In the genomic region with DNA sequence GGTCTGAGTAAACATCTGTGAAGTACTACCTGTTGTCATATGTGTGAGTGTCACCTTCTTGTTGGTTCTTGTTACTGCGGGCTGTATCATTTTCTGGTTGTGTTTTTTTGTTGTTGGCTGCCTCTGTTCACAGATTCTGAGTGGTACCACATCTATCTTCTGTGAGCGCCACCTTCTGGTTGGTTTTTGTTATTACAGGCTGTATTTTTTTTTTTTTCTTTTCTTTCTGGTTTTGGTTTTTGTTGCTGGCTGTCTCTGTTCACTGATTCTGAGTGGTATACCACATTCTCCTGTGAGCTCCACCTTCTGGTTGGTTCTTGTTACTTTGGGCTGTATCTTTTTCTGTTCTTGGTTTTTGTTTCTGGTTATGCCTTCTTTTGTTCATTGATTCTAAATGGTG, we compare ENCODE assay signal across 12 mouse cellular contexts. TPM values are rescaled to one million over a fixed set of nuclear protein-coding genes. Genes with fewer than 3 reads are reported as not detected.
DNase-seq lines count a peak whose midpoint lies in the region; ATAC-seq and TF ChIP-seq lines count a peak whose summit lies in the region.
"Had no signal": no experiment of that assay in that cellular context is flagged by ENCODE, and none has a peak within 500 bp of the region (broad histone marks: within the 10 kb centered on the region; RNA-seq: fewer than 3 reads in every experiment).

No protein-coding gene starts in this region.

- DNase-seq in left cerebral cortex, adult 11 months (ENCODE audit: low spot score), result peak; percentile 6
- DNase-seq in left cerebral cortex, adult 9 months (ENCODE audit: low spot score in 2 of 2), result no peak
- DNase-seq in ES-CJ7 (ENCODE audit: low read depth, low spot score) (peak; percentile 47), Patski (ENCODE audit: low read depth, low spot score) (no peak)
- no peak for DNase-seq in ovary, adult 18-20 months (ENCODE audit: low spot score)
- no peak for DNase-seq in gastrocnemius, postnatal 14 days

- POLR2A ChIA-PET in Patski (lab: Charles Lee), result no interaction called here

- intact Hi-C loops in gastrocnemius, postnatal 14 days (cut with DNase I; ENCODE audit: low total_unique reads), result no loop called here

- in situ Hi-C loops in Patski (cut with MboI; ENCODE audit: low pct_unique_long_range_greater_than_20kb), result no loop called here

- peak; percentile 47 for TF ChIP-seq CTCF in Patski (IDR thresholded peaks at IDR 0.05)

- peaks cover 15% of the 10 kb centered on the region for H3K27me3 ChIP-seq in Patski
- H3K27me3 ChIP-seq: neural tube, embryonic 12.5 days; stomach, embryonic 15.5 days had no signal

- CTCF ChIA-PET in Patski (lab: Charles Lee), result interaction anchor here (0.8 kb wide), 1 partner anchor 25 kb away, joined by 3 read pairs; no protein-coding TSS in a partner anchor

- ATAC-seq in Patski, result no peak
- ATAC-seq in granulocyte monocyte progenitor cell, adult 5-6 weeks (replicated peaks; ENCODE audit: poor library complexity, severe bottlenecking), result peak; percentile 46; the same call in 1 of the 2 replicates

RNA-seq across cellular contexts. Expression of a gene that starts 44.2 kb away (rescaled TPM):
- polyA plus RNA-seq in Patski (2021), result not detected
- total RNA-seq in granulocyte monocyte progenitor cell, adult 5-6 weeks (2014; fragmentation: Nextera tagmentation), result not detected in 2 replicates
- not detected in 2 replicates for total RNA-seq in granulocyte monocyte progenitor cell, adult 5-6 weeks (2017)
- total RNA-seq in gastrocnemius, postnatal 14 days (2021), result not detected
- total RNA-seq: hematopoietic stem cell, adult 5-6 weeks had no signal
- polyA plus RNA-seq: frontal cortex, adult 2 months; liver, embryonic 11.5 days; neural tube, embryonic 12.5 days; stomach, embryonic 15.5 days had no signal

RNA-seq across cellular contexts. Expression of a gene that starts 50.0 kb away (rescaled TPM):
- not detected for polyA plus RNA-seq in Patski (2021)
- total RNA-seq in granulocyte monocyte progenitor cell, adult 5-6 weeks (2014; fragmentation: Nextera tagmentation), result not detected in 2 replicates
- not detected in 2 replicates for total RNA-seq in granulocyte monocyte progenitor cell, adult 5-6 weeks (2017)
- total RNA-seq in gastrocnemius, postnatal 14 days (2021), result not detected
- total RNA-seq: hematopoietic stem cell, adult 5-6 weeks had no signal
- polyA plus RNA-seq: neural tube, embryonic 12.5 days had no signal

Comparison
In these comparisons a context has a peak if more than half of its experiments do, and no peak if none do; other contexts are left out.
1. DNase-seq: peak in left cerebral cortex, adult 11 months (single experiment) and ES-CJ7 (single experiment); none in left cerebral cortex, adult 9 months (0 of 2), Patski (single experiment), ovary, adult 18-20 months (single experiment) and gastrocnemius, postnatal 14 days (single experiment).